Mouse (Mus musculus) embryonic facial prominence, embryonic 14.5 days (tissue): ENCODE measurements at regions not wholly inside any gene's neighbourhood (a gene's known extent, or its start where the extent isn't known, plus 50 kb on each side); places are given as distances from the start of the nearest gene placed in this dataset.

Experiments used
- ATAC-seq: fragments of 200-750 bp; cut with Nextera tagmentation; 2 replicates; pipeline ENCODE4 v1.8.0; 2017; ENCODE audit warnings: low read depth, moderate number of reproducible peaks, moderate TSS enrichment
- DNase-seq: peaks from one replicate; pipeline ENCODE4 v3.0.0-alpha.2; 2015; ENCODE audit warnings: low spot score
- H3K27ac ChIP-seq: fragments of 300-500 bp; sonication (generic); replicated peaks from 2 replicates; pipeline ENCODE4 v1.5.1; 2014; ENCODE audit warnings: low read depth, mild to moderate bottlenecking, low read length, moderate library complexity
- H3K27me3 ChIP-seq: fragments of 300-500 bp; sonication (generic); replicated peaks from 2 replicates; pipeline ENCODE4 v1.6.1; 2014; ENCODE audit warnings: low read length; ENCODE audit not compliant: control insufficient read depth, insufficient read depth
- H3K36me3 ChIP-seq: fragments of 300-500 bp; sonication (generic); 2 replicates; pipeline ENCODE4 v1.6.1; 2014; ENCODE audit warnings: low read length, mixed read lengths; ENCODE audit not compliant: control insufficient read depth, insufficient read depth
- H3K4me1 ChIP-seq: fragments of 300-500 bp; sonication (generic); 2 replicates; pipeline ENCODE4 v1.6.1; 2014; ENCODE audit warnings: antibody characterized with exemption, low read length; ENCODE audit not compliant: control insufficient read depth, insufficient read depth
- H3K4me2 ChIP-seq: fragments of 300-500 bp; sonication (generic); 2 replicates; pipeline ENCODE4 v1.6.1; 2014; ENCODE audit warnings: low read depth, mild to moderate bottlenecking, low read length, moderate library complexity, mixed read lengths
- H3K4me3 ChIP-seq: fragments of 300-500 bp; sonication (generic); 2 replicates; pipeline ENCODE4 v1.5.1; 2014; ENCODE audit warnings: low read depth, mild to moderate bottlenecking, low read length
- H3K9ac ChIP-seq: fragments of 300-500 bp; sonication (generic); 2 replicates; pipeline ENCODE4 v1.6.1; 2014; ENCODE audit warnings: low read depth, mild to moderate bottlenecking, low read length, moderate library complexity, mixed read lengths
- H3K9me3 ChIP-seq: fragments of 300-500 bp; sonication (generic); 2 replicates; pipeline ENCODE4 v1.6.1; 2016; ENCODE audit warnings: low read length; ENCODE audit not compliant: control insufficient read depth
- WGBS: fragments of 180-500 bp; shearing (Covaris S2); extraction: QIAGEN DNeasy Blood & Tissue Kit; methylation state at CpG from one replicate; pipeline ENCODE4 v1.1.7; 2014; 5-methylcytosine and 5-hydroxymethylcytosine counted together

DNA sequence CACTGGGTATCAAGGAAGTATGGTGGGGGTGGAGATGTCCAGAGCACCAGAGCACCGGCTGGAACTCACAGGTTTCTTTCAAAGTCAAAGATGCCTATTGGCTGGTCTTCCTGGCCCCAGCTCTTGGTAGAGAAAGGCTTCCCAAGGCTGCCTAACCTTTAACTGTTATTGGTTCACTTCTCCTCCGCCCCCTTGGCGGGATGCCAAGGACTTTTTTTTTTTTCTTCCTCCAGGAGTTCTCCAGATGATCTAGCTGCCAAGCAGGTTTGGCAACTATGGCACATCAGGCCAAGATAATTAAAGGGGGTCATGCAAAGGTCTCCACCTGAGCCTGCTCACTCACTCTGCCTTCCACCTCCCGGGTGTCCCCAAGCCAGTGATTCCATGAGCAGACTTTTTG lies 67.5 kb downstream of the Sc5d start:
- H3K9ac ChIP-seq = no peak overlapping the region
- ATAC-seq (peak; percentile 81), DNase-seq (peak; percentile 90)
- no peaks in the 10 kb centered on the region for H3K4me1 ChIP-seq
- H3K4me3 ChIP-seq = no peak overlapping the region
- H3K36me3 ChIP-seq = no peaks in the 10 kb centered on the region
- no peaks in the 10 kb centered on the region for H3K9me3 ChIP-seq
- H3K27me3 ChIP-seq = no peaks in the 10 kb centered on the region
- H3K4me2 ChIP-seq = no peak overlapping the region
- WGBS = 49% methylated on average over 4 of the region's 4 CpGs
- no peak overlapping the region for H3K27ac ChIP-seq

DNA sequence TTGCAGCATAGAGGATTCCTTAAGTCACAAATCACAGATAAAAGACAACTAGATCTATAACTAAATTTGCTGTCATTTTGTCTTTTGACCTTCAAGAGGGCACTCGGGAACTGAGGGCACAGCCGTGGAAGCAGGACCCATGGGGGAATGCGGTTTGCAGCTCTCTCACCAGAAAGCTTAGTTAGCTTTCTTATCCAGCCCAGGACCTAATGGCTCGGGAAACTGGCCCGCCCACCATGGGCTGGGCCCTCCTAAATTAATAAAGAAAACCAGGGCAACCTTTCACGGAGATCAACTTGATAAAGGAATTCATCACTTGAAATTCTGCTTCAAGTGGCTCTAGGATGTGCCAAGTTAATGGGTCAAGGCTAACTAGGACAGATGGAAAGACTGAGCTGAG lies 67.9 kb downstream of the Sc5d start:
- 75% methylated on average over 6 of the region's 6 CpGs for WGBS
- Histone ChIP-seq H3K4me2 (no peak overlapping the region), H3K27me3 (no peaks in the 10 kb centered on the region), H3K4me3 (no peak overlapping the region), H3K9ac (no peak overlapping the region), H3K27ac (no peak overlapping the region), H3K36me3 (no peaks in the 10 kb centered on the region), H3K9me3 (no peaks in the 10 kb centered on the region), H3K4me1 (no peaks in the 10 kb centered on the region)
- no peak for DNase-seq
- no peak for ATAC-seq

DNA sequence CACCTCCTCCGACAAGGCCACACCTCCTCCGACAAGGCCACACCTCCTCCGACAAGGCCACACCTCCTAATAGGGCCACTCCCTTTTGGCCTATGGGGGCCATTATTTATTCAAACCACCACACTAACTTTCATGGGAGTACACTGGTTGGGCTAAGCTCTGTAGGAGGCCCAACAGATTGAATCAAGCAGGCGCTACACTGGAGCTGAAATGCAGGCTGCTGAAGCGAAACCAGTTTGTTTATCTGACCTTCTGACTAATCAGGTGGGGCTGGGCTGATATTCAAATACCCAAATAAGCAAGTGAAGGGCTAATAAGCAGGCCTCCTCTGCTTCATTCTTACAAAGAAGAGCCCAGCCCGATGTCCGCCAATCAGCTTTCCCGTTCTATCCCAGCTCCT lies 68.4 kb downstream of the Sc5d start:
- H3K36me3 ChIP-seq = no peaks in the 10 kb centered on the region
- WGBS = 78% methylated on average over 8 of the region's 8 CpGs
- ATAC-seq (no peak), DNase-seq (no peak)
- no peaks in the 10 kb centered on the region for H3K27me3 ChIP-seq
- H3K4me3 ChIP-seq = no peak overlapping the region
- H3K27ac ChIP-seq = no peak overlapping the region
- H3K4me1 ChIP-seq = no peaks in the 10 kb centered on the region
- H3K4me2 ChIP-seq = no peak overlapping the region
- H3K9ac ChIP-seq = no peak overlapping the region
- no peaks in the 10 kb centered on the region for H3K9me3 ChIP-seq

DNA sequence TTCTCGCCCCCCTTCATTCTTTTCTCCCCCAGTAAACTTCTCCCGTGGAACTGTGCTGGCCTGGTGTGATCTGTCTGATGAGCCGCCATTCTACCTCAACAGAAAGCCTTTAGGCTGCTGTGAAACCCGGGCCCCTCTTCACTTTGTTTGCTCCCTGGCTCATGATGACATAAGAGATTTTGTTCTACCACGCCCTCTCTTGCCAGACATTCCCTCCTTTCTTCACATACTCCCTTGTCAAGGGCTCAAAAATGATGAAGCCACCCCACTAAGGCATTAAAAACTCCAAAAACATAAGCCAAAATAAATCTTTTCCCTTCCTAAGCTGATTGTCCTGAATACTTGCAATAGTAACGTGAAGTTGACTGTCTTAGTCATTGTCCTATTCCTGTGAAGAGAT lies 69.1 kb downstream of the Sc5d start:
- H3K36me3 ChIP-seq = no peaks in the 10 kb centered on the region
- H3K27ac ChIP-seq = no peak overlapping the region
- no peak for DNase-seq
- no peaks in the 10 kb centered on the region for H3K9me3 ChIP-seq
- ATAC-seq = no peak
- WGBS = 76% methylated on average over 6 of the region's 6 CpGs
- no peaks in the 10 kb centered on the region for H3K27me3 ChIP-seq
- no peak overlapping the region for H3K4me2 ChIP-seq
- no peaks in the 10 kb centered on the region for H3K4me1 ChIP-seq
- no peak overlapping the region for H3K9ac ChIP-seq
- H3K4me3 ChIP-seq = no peak overlapping the region

DNA sequence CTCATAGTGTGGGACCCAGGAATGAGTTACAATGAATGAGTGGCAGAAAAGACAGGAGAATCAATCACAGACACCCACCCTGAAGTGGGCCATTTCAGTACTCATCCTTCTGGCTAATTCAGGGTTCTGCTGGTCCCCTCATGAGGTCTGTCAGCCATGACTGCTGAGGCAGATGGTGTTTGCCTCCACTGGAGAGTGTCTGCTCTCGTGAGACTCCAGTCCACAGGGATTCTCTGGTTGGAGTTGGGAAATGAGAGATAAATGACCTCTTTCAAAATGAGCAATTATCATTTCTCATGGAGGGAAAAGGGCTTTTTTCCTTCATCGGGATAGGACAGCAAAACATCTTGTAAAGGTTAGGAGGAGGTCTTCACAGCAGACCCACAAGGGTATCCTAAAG lies 69.9 kb downstream of the Sc5d start:
- H3K27ac ChIP-seq = no peak overlapping the region
- WGBS = 75% methylated on average over 2 of the region's 2 CpGs
- H3K9ac ChIP-seq = no peak overlapping the region
- H3K9me3 ChIP-seq = no peaks in the 10 kb centered on the region
- H3K4me2 ChIP-seq = no peak overlapping the region
- ATAC-seq (no peak), DNase-seq (no peak)
- no peak overlapping the region for H3K4me3 ChIP-seq
- H3K36me3 ChIP-seq = no peaks in the 10 kb centered on the region
- H3K27me3 ChIP-seq = no peaks in the 10 kb centered on the region
- no peaks in the 10 kb centered on the region for H3K4me1 ChIP-seq

DNA sequence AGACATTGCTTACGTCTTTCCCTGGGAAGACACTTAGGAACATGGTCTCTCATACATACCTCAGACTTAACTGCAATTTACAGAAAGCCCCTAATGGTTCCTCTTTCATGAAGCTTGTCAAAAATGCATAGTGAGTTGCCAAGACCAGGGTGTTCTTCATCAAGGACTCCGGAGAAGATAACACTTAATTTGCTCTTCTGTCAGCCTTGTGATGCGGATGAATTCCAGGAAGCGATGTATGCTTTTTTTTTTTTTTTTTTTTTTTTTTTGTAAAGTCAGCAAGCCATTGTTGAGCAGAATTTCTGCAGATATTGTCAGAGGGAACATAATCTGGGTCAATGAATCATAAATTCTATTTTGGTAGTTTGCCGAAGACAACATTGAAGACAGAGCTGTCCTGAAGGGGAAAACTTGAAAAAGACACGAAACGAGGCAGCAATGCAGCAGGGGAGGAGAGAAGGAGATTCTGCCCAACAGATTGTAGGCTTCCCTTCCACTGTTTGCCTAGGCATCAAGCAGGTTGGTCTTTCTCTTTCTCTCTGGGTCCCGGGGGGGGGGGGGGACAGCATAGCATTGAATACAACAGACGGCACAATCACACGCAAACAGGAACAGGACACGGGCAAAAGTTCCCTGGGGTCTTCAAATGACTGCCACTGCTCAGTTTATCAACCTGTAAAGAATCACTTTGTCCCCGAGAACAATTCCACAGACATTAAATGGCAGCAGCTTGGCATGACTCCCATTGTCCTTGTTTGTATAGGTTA lies 69.1 kb upstream of the Sorl1 start:
- Histone ChIP-seq H3K9ac (no peak overlapping the region), H3K27me3 (no peaks in the 10 kb centered on the region), H3K4me3 (no peak overlapping the region), H3K4me1 (no peaks in the 10 kb centered on the region), H3K4me2 (no peak overlapping the region), H3K36me3 (no peaks in the 10 kb centered on the region), H3K27ac (no peak overlapping the region), H3K9me3 (no peaks in the 10 kb centered on the region)
- DNase-seq = no peak
- 76% methylated on average over 12 of the region's 12 CpGs for WGBS
- ATAC-seq = no peak

DNA sequence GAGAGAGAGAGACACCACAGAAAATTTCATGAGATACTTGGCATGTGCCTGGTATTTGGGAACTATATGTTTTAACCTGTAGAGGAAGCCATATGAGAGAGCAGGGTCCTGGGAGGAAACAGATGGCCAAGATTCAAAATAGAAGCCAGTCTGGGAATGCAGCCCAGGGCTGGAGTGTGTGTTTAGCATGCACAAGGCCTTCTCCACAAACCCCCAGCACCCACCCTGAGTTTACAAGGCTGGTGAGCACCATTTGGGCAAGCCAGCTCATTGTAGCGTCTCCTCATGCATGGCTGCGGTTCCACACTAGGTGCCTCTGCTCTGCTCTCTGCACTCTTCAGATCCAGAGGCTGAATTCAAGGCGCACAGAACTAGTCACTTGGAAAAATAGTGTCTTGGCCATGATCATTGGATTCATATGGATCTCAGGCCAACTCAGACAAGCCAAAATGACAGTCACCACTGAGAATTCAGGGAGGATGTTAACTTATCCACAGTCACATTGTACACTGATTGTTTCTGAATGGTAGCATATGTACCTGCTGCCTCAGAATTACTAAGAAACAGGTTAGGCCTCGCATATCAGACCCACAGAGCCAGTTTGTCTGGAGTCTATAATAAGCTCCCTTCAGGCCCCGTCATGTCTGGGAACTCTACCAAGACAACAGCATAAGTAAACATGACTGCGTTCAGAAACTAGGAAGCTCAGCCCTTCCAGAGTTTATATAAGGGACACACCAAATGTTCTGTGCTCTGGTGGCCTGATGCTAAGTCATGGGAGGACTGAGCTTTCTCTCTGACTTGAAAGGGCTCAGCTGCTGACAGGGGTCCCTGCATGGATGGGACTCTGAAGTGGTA lies 63.5 kb upstream of the Sorl1 start:
- 63% methylated on average over 6 of the region's 6 CpGs for WGBS
- Histone ChIP-seq H3K36me3 (no peaks in the 10 kb centered on the region), H3K4me1 (peaks cover 5% of the 10 kb centered on the region), H3K27ac (peak overlapping the region; percentile 74), H3K4me3 (no peak overlapping the region), H3K4me2 (no peak overlapping the region), H3K27me3 (no peaks in the 10 kb centered on the region), H3K9ac (no peak overlapping the region), H3K9me3 (no peaks in the 10 kb centered on the region)
- ATAC-seq (peak; percentile 86), DNase-seq (peak; percentile 92)

DNA sequence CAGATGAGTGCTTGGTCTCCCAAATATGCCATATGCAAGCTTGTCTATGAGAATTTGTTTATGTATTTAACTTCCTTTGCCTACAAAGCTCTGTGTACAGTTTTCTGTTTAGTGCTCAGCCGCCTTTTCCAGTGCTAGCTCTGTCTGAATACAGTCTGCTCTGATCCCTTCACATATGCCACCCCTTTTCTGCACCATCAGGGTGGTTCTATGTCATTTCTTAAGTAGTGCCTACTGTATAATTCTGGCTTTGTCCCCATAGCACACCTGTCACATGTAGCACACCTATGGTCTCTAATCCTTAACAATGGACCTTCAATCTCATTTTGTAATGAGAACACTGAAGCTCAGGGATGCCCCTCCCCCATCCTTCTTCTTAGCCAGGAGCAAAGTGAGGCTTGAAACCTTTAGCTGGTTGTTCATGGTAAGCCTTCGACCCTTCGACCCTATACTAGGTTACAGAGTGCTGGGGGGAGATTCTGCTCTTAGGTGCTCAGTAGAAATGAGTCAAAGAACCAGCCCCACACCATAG lies 60.1 kb upstream of the Sorl1 start:
- 0 out of 2 replicates have a peak, but pooled peaks cover 4% of the 10 kb centered on the region for H3K9me3 ChIP-seq
- no peak overlapping the region for H3K4me3 ChIP-seq
- DNase-seq = no peak
- ATAC-seq = no peak
- H3K4me2 ChIP-seq = no peak overlapping the region
- H3K27me3 ChIP-seq = no peaks in the 10 kb centered on the region
- H3K9ac ChIP-seq = no peak overlapping the region
- H3K4me1 ChIP-seq = peaks cover 5% of the 10 kb centered on the region
- no peak overlapping the region for H3K27ac ChIP-seq
- WGBS = 70% methylated on average over 3 of the region's 3 CpGs
- H3K36me3 ChIP-seq = no peaks in the 10 kb centered on the region
